ENCODE assay signal across 9 mouse cellular contexts in genomic region chr3:30595111-30595832, GRCm38 (mm10). TPM values are rescaled to one million over a fixed set of nuclear protein-coding genes. Genes with fewer than 3 reads are reported as not detected.
DNase-seq lines count a peak whose midpoint lies in the region; ATAC-seq lines count a peak whose summit lies in the region.
"Had no signal": no experiment of that assay in that cellular context is flagged by ENCODE, and none has a peak within 500 bp of the region (broad histone marks: within the 10 kb centered on the region; RNA-seq: fewer than 3 reads in every experiment).

No protein-coding gene starts in this region.

- peak overlapping the region; percentile 86 for H3K9ac ChIP-seq in intestine, embryonic 15.5 days
- peak overlapping the region; percentile 82 for H3K9ac ChIP-seq in limb, embryonic 15.5 days
- H3K9ac ChIP-seq in midbrain, embryonic 15.5 days, result peak overlapping the region; percentile 91

- peak; percentile 36 for DNase-seq in CD4-positive, CD25-positive, alpha-beta regulatory T cell, adult 2 months (ENCODE audit: low read depth, low spot score)
- DNase-seq in T-cell, adult 2 months (ENCODE audit: low spot score), result peak; percentile 11
- peak; percentile 78 for DNase-seq in embryo, embryonic 10.5 days (ENCODE audit: low spot score)
- DNase-seq in heart, adult 11 months, result peak; percentile 96
- DNase-seq in yolk sac, embryonic 10.5 days (ENCODE audit: low spot score), result peak; percentile 35

- H3K27me3 ChIP-seq in intestine, embryonic 15.5 days (replicated peaks), result no peaks in the 10 kb centered on the region
- H3K27me3 ChIP-seq in limb, embryonic 15.5 days, result 0 out of 2 replicates have a peak, but pooled peaks cover 4% of the 10 kb centered on the region
- H3K27me3 ChIP-seq in midbrain, embryonic 15.5 days (replicated peaks), result no peaks in the 10 kb centered on the region

- H3K36me3 ChIP-seq in intestine, embryonic 15.5 days, result no peaks in the 10 kb centered on the region
- H3K36me3 ChIP-seq in limb, embryonic 15.5 days, result no peaks in the 10 kb centered on the region
- no peaks in the 10 kb centered on the region for H3K36me3 ChIP-seq in midbrain, embryonic 15.5 days (replicated peaks)

- no peaks in the 10 kb centered on the region for H3K9me3 ChIP-seq in intestine, embryonic 15.5 days
- H3K9me3 ChIP-seq in limb, embryonic 15.5 days, result no peaks in the 10 kb centered on the region
- no peaks in the 10 kb centered on the region for H3K9me3 ChIP-seq in midbrain, embryonic 15.5 days

- ATAC-seq in intestine, embryonic 15.5 days, result peak; percentile 50
- ATAC-seq in limb, embryonic 15.5 days (ENCODE audit: insufficient number of reproducible peaks, low FRiP score, low TSS enrichment, low read depth), result peak; percentile 41; the same call in 1 of the 2 replicates
- ATAC-seq in midbrain, embryonic 15.5 days (replicated peaks), result peak; percentile 73

- under 1% methylated on average over 62 of the region's 62 CpGs for WGBS in intestine, embryonic 15.5 days
- under 1% methylated on average over 62 of the region's 62 CpGs for WGBS in limb, embryonic 15.5 days
- WGBS in midbrain, embryonic 15.5 days, result under 1% methylated on average over 62 of the region's 62 CpGs

- peak overlapping the region; percentile 84 for H3K4me3 ChIP-seq in intestine, embryonic 15.5 days (replicated peaks)
- H3K4me3 ChIP-seq in limb, embryonic 15.5 days, result peak overlapping the region; percentile 80
- peak overlapping the region; percentile 94 for H3K4me3 ChIP-seq in midbrain, embryonic 15.5 days

- peaks cover 5% of the 10 kb centered on the region; the same call in 1 of the 2 replicates for H3K4me1 ChIP-seq in intestine, embryonic 15.5 days (replicated peaks)
- peaks cover 13% of the 10 kb centered on the region for H3K4me1 ChIP-seq in limb, embryonic 15.5 days
- peaks cover 19% of the 10 kb centered on the region for H3K4me1 ChIP-seq in midbrain, embryonic 15.5 days

- H3K27ac ChIP-seq in intestine, embryonic 15.5 days, result no peak overlapping the region
- H3K27ac ChIP-seq in limb, embryonic 15.5 days, result peak overlapping the region; percentile 72; the same call in 1 of the 2 replicates
- H3K27ac ChIP-seq in midbrain, embryonic 15.5 days, result peak overlapping the region; percentile 83

- H3K4me2 ChIP-seq in intestine, embryonic 15.5 days (replicated peaks), result peak overlapping the region; percentile 87
- peak overlapping the region; percentile 76 for H3K4me2 ChIP-seq in limb, embryonic 15.5 days
- peak overlapping the region; percentile 72 for H3K4me2 ChIP-seq in midbrain, embryonic 15.5 days

RNA-seq across cellular contexts. Expression of gene Actrt3, which starts 4.5 kb away (rescaled TPM):
- 0.16 and 0.35 TPM in 2 replicates for polyA plus RNA-seq in intestine, embryonic 15.5 days (2015; fragmentation: Nextera tagmentation; extraction: Ambion mirVana)
- not detected in 2 replicates for polyA plus RNA-seq in limb, embryonic 15.5 days (2015; fragmentation: Nextera tagmentation; extraction: Ambion mirVana)
- polyA plus RNA-seq in midbrain, embryonic 15.5 days (2015; fragmentation: Nextera tagmentation; extraction: Ambion mirVana), result 0.22 and 0.56 TPM in 2 replicates
- polyA plus RNA-seq: gonadal fat pad, adult 2 months had no signal

RNA-seq across cellular contexts. Expression of gene Mynn, which starts 6.6 kb away (rescaled TPM):
- 24.0 and 24.3 TPM in 2 replicates for polyA plus RNA-seq in intestine, embryonic 15.5 days (2015; fragmentation: Nextera tagmentation; extraction: Ambion mirVana)
- polyA plus RNA-seq in limb, embryonic 15.5 days (2015; fragmentation: Nextera tagmentation; extraction: Ambion mirVana), result 30.4 and 31.5 TPM in 2 replicates
- polyA plus RNA-seq in midbrain, embryonic 15.5 days (2015; fragmentation: Nextera tagmentation; extraction: Ambion mirVana), result 26.9 and 30.8 TPM in 2 replicates

RNA-seq across cellular contexts. Expression of gene Mecom, which starts 47.5 kb away (rescaled TPM):
- 11.6 and 13.1 TPM in 2 replicates for polyA plus RNA-seq in intestine, embryonic 15.5 days (2015; fragmentation: Nextera tagmentation; extraction: Ambion mirVana)
- 37.7 and 38.4 TPM in 2 replicates for polyA plus RNA-seq in limb, embryonic 15.5 days (2015; fragmentation: Nextera tagmentation; extraction: Ambion mirVana)
- 4.4 and 5.2 TPM in 2 replicates for polyA plus RNA-seq in midbrain, embryonic 15.5 days (2015; fragmentation: Nextera tagmentation; extraction: Ambion mirVana)

RNA-seq across cellular contexts. Expression of gene Lrriq4, which starts 49.0 kb away (rescaled TPM):
- polyA plus RNA-seq in intestine, embryonic 15.5 days (2015; fragmentation: Nextera tagmentation; extraction: Ambion mirVana), result not detected in 2 replicates
- polyA plus RNA-seq in limb, embryonic 15.5 days (2015; fragmentation: Nextera tagmentation; extraction: Ambion mirVana), result not detected in 2 replicates
- polyA plus RNA-seq in midbrain, embryonic 15.5 days (2015; fragmentation: Nextera tagmentation; extraction: Ambion mirVana), result 0.09 TPM in 1 of 2 replicates, not detected in the other

RNA-seq across cellular contexts. Expression of gene Lrrc34, which starts 52.4 kb away (rescaled TPM):
- 0.40 and 0.48 TPM in 2 replicates for polyA plus RNA-seq in intestine, embryonic 15.5 days (2015; fragmentation: Nextera tagmentation; extraction: Ambion mirVana)
- polyA plus RNA-seq in limb, embryonic 15.5 days (2015; fragmentation: Nextera tagmentation; extraction: Ambion mirVana), result 0.42 and 0.89 TPM in 2 replicates
- 0.87 and 1.4 TPM in 2 replicates for polyA plus RNA-seq in midbrain, embryonic 15.5 days (2015; fragmentation: Nextera tagmentation; extraction: Ambion mirVana)

Comparison
In these comparisons a context has a peak if more than half of its experiments do, and no peak if none do; other contexts are left out.
1. DNase-seq: peak in every context shown above with its lines; median percentile 96 in heart, adult 11 months; 78 in embryo, embryonic 10.5 days; 36 in CD4-positive, CD25-positive, alpha-beta regulatory T cell, adult 2 months; 35 in yolk sac, embryonic 10.5 days; 11 in T-cell, adult 2 months.